Mouse (Mus musculus): Measurements from ENCODE around the gene Usp10. TPM values are rescaled to one million over a fixed set of nuclear protein-coding genes. Genes with fewer than 3 reads are reported as not detected.

The Usp10 gene
- total and polyA plus RNA-seq, 3 experiments, result 80.0 to 161 (median 152) TPM

- Histone ChIP-seq H3K36me3 (replicated peaks in 1 of 2; ENCODE audit: control insufficient read depth in 1 of 2, insufficient read depth in 1 of 2, low read length in 1 of 2) (peaks cover 72 to 96% of the 10 kb centered on the region in 2 experiments), H3K4me2 (ENCODE audit: insufficient read depth, low read depth, poor library complexity, severe bottlenecking) (no peak overlapping the region), H3K4me3 (replicated peaks in 1 of 3; ENCODE audit: low read depth in 2 of 3, low read length in 2 of 3, poor library complexity in 1 of 3) (no peak overlapping the region), H3K27me3 (replicated peaks) (no peaks in the 10 kb centered on the region), H3K9ac (ENCODE audit: insufficient read depth, low read depth) (no peak overlapping the region), H3K79me2 (replicated peaks; ENCODE audit: control insufficient read depth, extremely low read depth, insufficient read depth, poor library complexity, severe bottlenecking) (peaks cover 21% of the 10 kb centered on the region; the same call in 1 of the 2 replicates), H3K9me3 (replicated peaks; ENCODE audit: low read length) (no peaks in the 10 kb centered on the region), H3K27ac (ENCODE audit: insufficient read depth, low read depth) (no peak overlapping the region), H3K4me1 (ENCODE audit: control insufficient read depth in 1 of 2, insufficient read depth in 2 of 2) (peaks cover 11 to 47% of the 10 kb centered on the region in 2 experiments)
- in situ Hi-C loops (cut with MboI; ENCODE audit: low pct_ligation_motif_present, low pct_unique_long_range_greater_than_20kb, low sequenced_read_pairs) (no loop called here), dilution Hi-C loops (cut with MboI; ENCODE audit: extremely low pct_ligation_motif_present, extremely low pct_unique_long_range_greater_than_20kb, low sequenced_read_pairs) (no loop called here)
- peak; percentile 31; the same call in 1 of the 2 replicates for TF ChIP-seq MEF2A (IDR thresholded peaks at IDR 0.05; ENCODE audit: borderline replicate concordance, low read depth, low read length)
- TF ChIP-seq CTCF (conservative IDR thresholded peaks at IDR 0.05 in 1 of 2, IDR thresholded peaks at IDR 0.05 in 1 of 2; ENCODE audit: low read depth in 2 of 2, low read length in 2 of 2), result peak; percentile 80 to 84
- TF ChIP-seq GABPA (IDR thresholded peaks at IDR 0.05; ENCODE audit: insufficient replicate concordance, low read depth, low read length), result no peak
- TF ChIP-seq TCF12 (IDR thresholded peaks at IDR 0.05; ENCODE audit: low read depth, low read length), result peak; percentile 14; the same call in 1 of the 2 replicates
- TF ChIP-seq NELFE (IDR thresholded peaks at IDR 0.05; ENCODE audit: low read depth, low read length), result no peak
- TF ChIP-seq SMC3 (IDR thresholded peaks at IDR 0.05; ENCODE audit: low read depth, low read length), result peak; percentile 67
- TF ChIP-seq ELF1 (IDR thresholded peaks at IDR 0.05; ENCODE audit: low read depth, low read length), result no peak
- TF ChIP-seq RAD21 (IDR thresholded peaks at IDR 0.05; ENCODE audit: low read depth, low read length), result peak; percentile 78
- no peak for TF ChIP-seq ETS1 (conservative IDR thresholded peaks at IDR 0.05; ENCODE audit: low read depth, low read length)
- DNase-seq (ENCODE audit: extremely low read depth), result peak; percentile 68
Observed at GRCm38 (mm10) chr8:119944096-119944811, 34.1 kb downstream of the Usp10 start.

- dilution Hi-C loops (cut with MboI; ENCODE audit: extremely low pct_ligation_motif_present, extremely low pct_unique_long_range_greater_than_20kb, low sequenced_read_pairs) (no loop called here), in situ Hi-C loops (cut with MboI; ENCODE audit: low pct_ligation_motif_present, low pct_unique_long_range_greater_than_20kb, low sequenced_read_pairs) (loop anchor here (5.0 kb wide), 1 partner anchor 131 kb away; no protein-coding TSS in a partner anchor)
- Histone ChIP-seq H3K4me1 (ENCODE audit: control insufficient read depth in 1 of 2, insufficient read depth in 2 of 2) (peaks cover 11 to 47% of the 10 kb centered on the region in 2 experiments), H3K9me3 (replicated peaks; ENCODE audit: low read length) (no peaks in the 10 kb centered on the region), H3K27ac (ENCODE audit: insufficient read depth, low read depth) (no peak overlapping the region), H3K27me3 (replicated peaks) (no peaks in the 10 kb centered on the region), H3K4me3 (replicated peaks in 1 of 3; ENCODE audit: low read depth in 2 of 3, low read length in 2 of 3, poor library complexity in 1 of 3) (no peak overlapping the region), H3K4me2 (ENCODE audit: insufficient read depth, low read depth, poor library complexity, severe bottlenecking) (no peak overlapping the region), H3K9ac (ENCODE audit: insufficient read depth, low read depth) (no peak overlapping the region), H3K79me2 (replicated peaks; ENCODE audit: control insufficient read depth, extremely low read depth, insufficient read depth, poor library complexity, severe bottlenecking) (peaks cover 19% of the 10 kb centered on the region; the same call in 1 of the 2 replicates), H3K36me3 (replicated peaks in 1 of 2; ENCODE audit: control insufficient read depth in 1 of 2, insufficient read depth in 1 of 2, low read length in 1 of 2) (peaks cover 73 to 93% of the 10 kb centered on the region in 2 experiments)
- no peak for DNase-seq (ENCODE audit: extremely low read depth)
- TF ChIP-seq ETS1 (conservative IDR thresholded peaks at IDR 0.05; ENCODE audit: low read depth, low read length) (no peak), BHLHE40 (IDR thresholded peaks at IDR 0.05; ENCODE audit: low read depth, low read length) (no peak), USF1 (IDR thresholded peaks at IDR 0.05; ENCODE audit: low read depth, low read length) (no peak), MAZ (IDR thresholded peaks at IDR 0.05; ENCODE audit: low read depth, low read length) (no peak), EP300 (IDR thresholded peaks at IDR 0.05; ENCODE audit: low read length) (no peak), POLR2A (IDR thresholded peaks at IDR 0.05; ENCODE audit: low read depth, low read length) (no peak), JUN (IDR thresholded peaks at IDR 0.05; ENCODE audit: insufficient read depth, low read depth, low read length) (no peak), MYC (IDR thresholded peaks at IDR 0.05; ENCODE audit: low read depth, low read length) (no peak), UBTF (IDR thresholded peaks at IDR 0.05; ENCODE audit: low read depth, low read length) (no peak), E2F4 (IDR thresholded peaks at IDR 0.05; ENCODE audit: insufficient replicate concordance, low read depth, low read length) (no peak), SIN3A (IDR thresholded peaks at IDR 0.05; ENCODE audit: low read length) (no peak), KAT2A (IDR thresholded peaks at IDR 0.05; ENCODE audit: insufficient replicate concordance, low read length) (no peak), MXI1 (IDR thresholded peaks at IDR 0.05; ENCODE audit: low read depth, low read length) (no peak), MEF2A (IDR thresholded peaks at IDR 0.05; ENCODE audit: borderline replicate concordance, low read depth, low read length) (no peak), USF2 (conservative IDR thresholded peaks at IDR 0.05; ENCODE audit: low read depth, low read length) (no peak), POLR2AphosphoS2 (IDR thresholded peaks at IDR 0.05; ENCODE audit: low read depth, low read length) (no peak), IRF4 (IDR thresholded peaks at IDR 0.05; ENCODE audit: low read depth, low read length) (no peak), MAFK (IDR thresholded peaks at IDR 0.05; ENCODE audit: insufficient replicate concordance, low read length) (no peak), NRF1 (IDR thresholded peaks at IDR 0.05; ENCODE audit: low read depth, low read length) (no peak)
Observed at GRCm38 (mm10) chr8:119946326-119946865, 36.2 kb downstream of the Usp10 start.

Measured in CH12.LX (cell line).